In genomic region chr8:118287496-118287895, GRCm38 (mm10) we compare ENCODE assay signal across 9 mouse cellular contexts. TPM values are rescaled to one million over a fixed set of nuclear protein-coding genes. Genes with fewer than 3 reads are reported as not detected.
DNase-seq lines count a peak whose midpoint lies in the region; ATAC-seq and TF ChIP-seq lines count a peak whose summit lies in the region.
"Had no signal": no experiment of that assay in that cellular context is flagged by ENCODE, and none has a peak within 500 bp of the region (broad histone marks: within the 10 kb centered on the region; RNA-seq: fewer than 3 reads in every experiment).

No protein-coding gene starts in this region.

- H3K9me3 ChIP-seq in intestine, postnatal 0 days (ENCODE audit: control insufficient read depth), result no peaks in the 10 kb centered on the region
- no peaks in the 10 kb centered on the region for H3K9me3 ChIP-seq in intestine, embryonic 16.5 days (ENCODE audit: control insufficient read depth, low read length)
- H3K9me3 ChIP-seq in ES-Bruce4 (replicated peaks; ENCODE audit: control insufficient read depth, insufficient read depth, low read length, poor library complexity, severe bottlenecking), result no peaks in the 10 kb centered on the region
- H3K9me3 ChIP-seq: midbrain, embryonic 12.5 days had no signal

- TF ChIP-seq POLR2A in ES-Bruce4 (IDR thresholded peaks at IDR 0.05; ENCODE audit: insufficient read depth, low read length), result no peak

- H3K4me3 ChIP-seq in intestine, postnatal 0 days (ENCODE audit: low read depth, low read length), result no peak overlapping the region
- no peak overlapping the region for H3K4me3 ChIP-seq in intestine, embryonic 16.5 days (ENCODE audit: low read length)
- no peak overlapping the region for H3K4me3 ChIP-seq in ES-Bruce4 (ENCODE audit: low read depth, low read length)
- H3K4me3 ChIP-seq: midbrain, embryonic 12.5 days had no signal

- no peak overlapping the region for H3K4me2 ChIP-seq in intestine, postnatal 0 days (replicated peaks; ENCODE audit: low read depth)
- H3K4me2 ChIP-seq in intestine, embryonic 16.5 days (ENCODE audit: low read depth, low read length), result no peak overlapping the region
- H3K4me2 ChIP-seq: midbrain, embryonic 12.5 days had no signal

- H3K4me1 ChIP-seq in intestine, postnatal 0 days (replicated peaks; ENCODE audit: control insufficient read depth, insufficient read depth, low read length), result 0 out of 2 replicates have a peak, but pooled peaks cover 2% of the 10 kb centered on the region
- H3K4me1 ChIP-seq in intestine, embryonic 16.5 days (ENCODE audit: control insufficient read depth, insufficient read depth, low read length), result peaks cover 8% of the 10 kb centered on the region
- H3K4me1 ChIP-seq in ES-Bruce4 (ENCODE audit: control insufficient read depth, insufficient read depth, low read length), result peaks cover 4% of the 10 kb centered on the region

- no peak for TF ChIP-seq EP300 in ES-Bruce4 (IDR thresholded peaks at IDR 0.05; ENCODE audit: insufficient read depth, low read depth, low read length)

- H3K27me3 ChIP-seq in intestine, postnatal 0 days (replicated peaks; ENCODE audit: control insufficient read depth, insufficient read depth, low read length), result peaks cover 30% of the 10 kb centered on the region; the same call in 1 of the 2 replicates
- H3K27me3 ChIP-seq in intestine, embryonic 16.5 days (replicated peaks; ENCODE audit: control insufficient read depth, insufficient read depth, low read length), result no peaks in the 10 kb centered on the region
- H3K27me3 ChIP-seq in ES-Bruce4 (ENCODE audit: control insufficient read depth, insufficient read depth, low read length, poor library complexity, severe bottlenecking), result peaks cover 10% of the 10 kb centered on the region

- no peak overlapping the region for H3K9ac ChIP-seq in intestine, postnatal 0 days (ENCODE audit: low read depth, low read length)
- H3K9ac ChIP-seq in intestine, embryonic 16.5 days (ENCODE audit: low read depth, low read length), result no peak overlapping the region
- H3K9ac ChIP-seq in ES-Bruce4 (ENCODE audit: low read depth, poor library complexity, severe bottlenecking), result no peak overlapping the region
- H3K9ac ChIP-seq: midbrain, embryonic 12.5 days had no signal

- DNase-seq in cerebellum, postnatal 36 days, result peak; percentile 26 to 41
- peak; percentile 27 for DNase-seq in layer of hippocampus, adult 9-11 months
- DNase-seq in thymus, postnatal 14 days, result no peak
- no peak for DNase-seq in adrenal gland, adult 2 months
- no peak for DNase-seq in thymus, postnatal 4 days

- no peak overlapping the region for H3K27ac ChIP-seq in intestine, postnatal 0 days (ENCODE audit: low read depth, low read length)
- H3K27ac ChIP-seq in intestine, embryonic 16.5 days (ENCODE audit: low read length), result no peak overlapping the region
- no peak overlapping the region for H3K27ac ChIP-seq in ES-Bruce4 (ENCODE audit: insufficient read depth, low read length)
- H3K27ac ChIP-seq: midbrain, embryonic 12.5 days had no signal

- peak; percentile 67 for TF ChIP-seq CTCF in intestine, postnatal 0 days (IDR thresholded peaks at IDR 0.05; ENCODE audit: low read depth)
- TF ChIP-seq CTCF in ES-Bruce4 (IDR thresholded peaks at IDR 0.05; ENCODE audit: low read depth, low read length), result peak; percentile 17

- no peak for ATAC-seq in intestine, postnatal 0 days
- ATAC-seq in intestine, embryonic 16.5 days, result no peak

- 44% methylated on average over 9 of the region's 9 CpGs for WGBS in intestine, postnatal 0 days
- 41% methylated on average over 9 of the region's 9 CpGs for WGBS in intestine, embryonic 16.5 days

- no peaks in the 10 kb centered on the region for H3K36me3 ChIP-seq in intestine, postnatal 0 days (ENCODE audit: control insufficient read depth, insufficient read depth)
- H3K36me3 ChIP-seq in intestine, embryonic 16.5 days (ENCODE audit: control insufficient read depth, insufficient read depth, low read length), result no peaks in the 10 kb centered on the region
- H3K36me3 ChIP-seq in ES-Bruce4 (ENCODE audit: control insufficient read depth, insufficient read depth, low read length, poor library complexity, severe bottlenecking), result no peaks in the 10 kb centered on the region
- H3K36me3 ChIP-seq: midbrain, embryonic 12.5 days had no signal

RNA-seq across cellular contexts. Expression of gene Cdh13, which starts 4.0 kb away (rescaled TPM):
- polyA plus RNA-seq in intestine, postnatal 0 days (2015; fragmentation: Nextera tagmentation; extraction: Ambion mirVana), result 4.9 and 5.6 TPM in 2 replicates
- polyA plus RNA-seq in intestine, embryonic 16.5 days (2015; fragmentation: Nextera tagmentation; extraction: Ambion mirVana), result 6.5 and 7.5 TPM in 2 replicates
- 2.0 and 2.2 TPM in 2 replicates for polyA plus RNA-seq in ES-Bruce4 (2011; ENCODE audit: insufficient read depth, insufficient read length, low read depth, missing spikeins)
- 1 to 10 TPM; 5.3 to 8.1 TPM for total RNA-seq in adrenal gland, adult 2 months (2021)
- polyA plus RNA-seq in adrenal gland, adult 2 months (2012; rRNA removed), result 8.7 and 9.2 TPM in 2 replicates

Comparison
In these comparisons a context has a peak if more than half of its experiments do, and no peak if none do; other contexts are left out.
1. DNase-seq: peak in cerebellum, postnatal 36 days (2 of 2) and layer of hippocampus, adult 9-11 months (single experiment); none in thymus, postnatal 14 days (single experiment), adrenal gland, adult 2 months (single experiment) and thymus, postnatal 4 days (single experiment).